Mouse (Mus musculus) liver, embryonic 14.5 days (tissue): Measurements from ENCODE around the gene Sycn. TPM values are rescaled to one million over a fixed set of nuclear protein-coding genes. Genes with fewer than 3 reads are reported as not detected.
A peak's percentile ranks its signal among the peaks of the same experiment; 100 is the strongest.
"Not testable (repeated sequence)": the region's sequence is repeated elsewhere in the genome, so short reads cannot be mapped to it uniquely, and the experiment has no call there.

Experiments used
- ATAC-seq: fragments of 200-750 bp; cut with Nextera tagmentation; 2 replicates; pipeline ENCODE4 v1.8.0; 2017; ENCODE audit warnings: moderate number of reproducible peaks, mild to moderate bottlenecking, moderate library complexity; ENCODE audit not compliant: insufficient read depth
- DNase-seq, 3 experiments: peaks; one replicate each; pipeline ENCODE4 v3.0.0-alpha.2; 2012 to 2013; ENCODE audit warnings: low read depth in 3 of 3, low spot score in 3 of 3
- H3K27ac ChIP-seq: fragments of 300-500 bp; sonication (generic); 2 replicates; pipeline ENCODE4 v1.5.1; 2014; ENCODE audit warnings: moderate library complexity, mild to moderate bottlenecking, control low read depth, inconsistent platforms
- H3K27me3 ChIP-seq: fragments of 300-500 bp; sonication (generic); 2 replicates; pipeline ENCODE4 v1.6.1; 2014; ENCODE audit warnings: mild to moderate bottlenecking, low read length, moderate library complexity; ENCODE audit not compliant: control insufficient read depth, insufficient read depth
- H3K36me3 ChIP-seq: fragments of 300-500 bp; sonication (generic); replicated peaks from 2 replicates; pipeline ENCODE4 v1.6.1; 2014; ENCODE audit warnings: low read depth; ENCODE audit not compliant: control insufficient read depth, insufficient read depth
- H3K4me1 ChIP-seq, 2 experiments: fragments of 200-500 bp in 1 of 2; fragments of 300-500 bp in 1 of 2; sonication (generic) in 1 of 2; replicated peaks; 2 replicates each; pipeline ENCODE4 v1.6.1; 2012 to 2014; ENCODE audit warnings: antibody characterized with exemption in 1 of 2, inconsistent platforms in 1 of 2, low read length in 1 of 2; ENCODE audit not compliant: control insufficient read depth in 2 of 2, insufficient read depth in 2 of 2
- H3K4me2 ChIP-seq: fragments of 300-500 bp; sonication (generic); 2 replicates; pipeline ENCODE4 v1.6.1; 2014; ENCODE audit warnings: low read depth, mild to moderate bottlenecking, control low read depth, moderate library complexity
- H3K4me3 ChIP-seq, 2 experiments: fragments of 200-500 bp in 1 of 2; fragments of 300-500 bp in 1 of 2; sonication (generic) in 1 of 2; 2 replicates each; pipeline ENCODE4 v1.5.1; 2012 to 2014; ENCODE audit warnings: low read depth in 2 of 2, low read length in 2 of 2, mild to moderate bottlenecking in 2 of 2, control low read depth in 1 of 2, inconsistent platforms in 1 of 2, moderate library complexity in 1 of 2; ENCODE audit not compliant: insufficient read depth in 1 of 2
- H3K9ac ChIP-seq: fragments of 300-500 bp; sonication (generic); replicated peaks from 2 replicates; pipeline ENCODE4 v1.6.1; 2014; ENCODE audit warnings: mild to moderate bottlenecking, control low read depth, moderate library complexity
- H3K9me3 ChIP-seq: fragments of 300-500 bp; sonication (generic); 2 replicates; pipeline ENCODE4 v1.6.1; 2016; ENCODE audit warnings: low read length, mixed read lengths; ENCODE audit not compliant: control insufficient read depth
- CTCF ChIP-seq: IDR thresholded peaks from 2 replicates; pipeline ENCODE4 v1.5.1; 2016; ENCODE audit warnings: antibody characterized with exemption, low read depth, control low read depth
- EP300 ChIP-seq: IDR thresholded peaks from 2 replicates; pipeline ENCODE4 v1.6.1; 2016; ENCODE audit warnings: antibody characterized with exemption, low read depth
- WGBS: fragments of 180-500 bp; shearing (Covaris S2); extraction: QIAGEN DNeasy Blood & Tissue Kit; methylation state at CpG from one replicate; pipeline ENCODE4 v1.1.7; 2014; ENCODE audit not compliant: insufficient replicate concordance; 5-methylcytosine and 5-hydroxymethylcytosine counted together
- polyA plus RNA-seq, 2 experiments: library from polyadenylated mRNA; depleted of rRNA in 1 of 2; stranded (reverse) in 1 of 2; unstranded in 1 of 2; fragments of >200 nt; fragmentation: Nextera tagmentation in 1 of 2; extraction: Ambion mirVana in 1 of 2; gene quantifications; 2 replicates each; pipeline versions ENCODE4 v1.2.1 to v1.2.3; 2012 to 2014

The Sycn gene
- polyA plus RNA-seq, 2 experiments: not detected

DNA sequence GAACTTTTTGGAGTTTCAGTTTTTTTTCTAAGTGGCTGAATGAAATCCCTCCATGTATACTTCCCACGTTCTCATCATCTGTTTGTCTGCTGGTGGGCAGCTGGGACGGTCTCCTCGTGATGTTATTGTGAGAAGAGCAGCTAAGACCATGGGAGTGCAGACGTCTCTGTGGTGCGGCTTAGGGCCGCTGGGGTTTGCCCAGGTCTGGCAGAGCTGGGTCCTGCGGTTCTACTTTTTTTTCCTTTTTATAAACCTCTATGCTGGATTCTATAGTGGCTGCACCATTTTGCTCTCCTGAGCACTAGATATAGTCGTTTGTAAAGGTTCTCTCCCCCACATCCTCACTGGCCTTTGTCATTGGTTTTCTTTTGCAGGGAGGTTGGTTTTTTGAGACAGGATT is 29.2 kb upstream of the Sycn start:
- Histone ChIP-seq H3K27me3 (no peaks in the 10 kb centered on the region), H3K9ac (no peak overlapping the region), H3K4me3 (no peak overlapping the region), H3K9me3 (no peaks in the 10 kb centered on the region), H3K4me1 (no peaks in the 10 kb centered on the region), H3K4me2 (no peak overlapping the region), H3K36me3 (no peaks in the 10 kb centered on the region), H3K27ac (no peak overlapping the region)
- WGBS: 55% methylated on average over 8 of the region's 8 CpGs
- TF ChIP-seq CTCF (no peak), EP300 (no peak)
- ATAC-seq (no peak), DNase-seq (no peak)

DNA sequence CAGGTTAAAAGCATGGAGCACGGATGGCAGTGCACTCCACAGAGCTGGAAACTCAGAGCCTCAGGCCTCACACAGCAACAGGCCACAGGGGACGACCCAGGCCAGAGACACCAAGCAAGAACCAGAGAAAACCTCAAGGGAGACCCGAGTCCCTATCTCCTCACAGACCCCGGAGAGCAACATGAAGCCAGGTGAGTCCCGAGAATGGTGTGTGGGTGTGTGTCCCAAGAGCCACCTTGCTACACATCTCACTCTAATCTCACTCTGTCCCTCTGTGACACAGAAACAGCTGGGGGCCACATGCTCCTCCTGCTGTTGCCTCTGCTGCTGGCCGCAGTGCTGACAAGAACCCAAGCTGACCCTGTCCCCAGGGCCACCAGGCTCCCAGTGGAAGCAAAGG is 18.1 kb upstream of the Sycn start, which contains the start of gene Ifnl3:
Gene Ifnl3, plus strand, starts transcription at position 301 of the 400 bp plus-strand sequence.
- not testable (repeated sequence) for H3K9me3 ChIP-seq, H3K4me3 ChIP-seq, H3K27me3 ChIP-seq, H3K9ac ChIP-seq, H3K4me2 ChIP-seq, H3K4me1 ChIP-seq, H3K36me3 ChIP-seq, ATAC-seq, H3K27ac ChIP-seq, DNase-seq
- WGBS: 49% methylated on average over 5 of the region's 6 CpGs

GRCm38 (mm10) chr7:28527922-28528719 is 12.6 kb upstream of the Sycn start:
- Histone ChIP-seq H3K27me3 (no peaks in the 10 kb centered on the region), H3K4me1 (0 out of 4 replicates have a peak, but pooled peaks cover 0 to 3% of the 10 kb centered on the region in 2 experiments), H3K9ac (no peak overlapping the region), H3K9me3 (no peaks in the 10 kb centered on the region), H3K36me3 (no peaks in the 10 kb centered on the region), H3K4me2 (no peak overlapping the region), H3K27ac (no peak overlapping the region), H3K4me3 (no peak overlapping the region)
- TF ChIP-seq EP300: no peak
- TF ChIP-seq CTCF: peak; percentile 93
- ATAC-seq (peak; percentile 62; the same call in 1 of the 2 replicates), DNase-seq (peak; percentile 36 to 58 (median 52))
- 3% methylated on average over 19 of the region's 19 CpGs for WGBS

- Histone ChIP-seq H3K4me3 (no peak overlapping the region), H3K9me3 (no peaks in the 10 kb centered on the region), H3K9ac (no peak overlapping the region), H3K4me1 (0 out of 4 replicates have a peak, but pooled peaks cover 0 to 3% of the 10 kb centered on the region in 2 experiments), H3K27me3 (no peaks in the 10 kb centered on the region), H3K27ac (no peak overlapping the region), H3K36me3 (no peaks in the 10 kb centered on the region), H3K4me2 (no peak overlapping the region)
- no peak for DNase-seq
- WGBS: 73% methylated on average over 8 of the region's 8 CpGs
- TF ChIP-seq CTCF (no peak), EP300 (no peak)
- ATAC-seq: no peak
Measured at GRCm38 (mm10) chr7:28532005-28532404, 8.7 kb upstream of the Sycn start.

- not testable (repeated sequence) for H3K9ac ChIP-seq, H3K27ac ChIP-seq, H3K4me1 ChIP-seq, H3K9me3 ChIP-seq, H3K36me3 ChIP-seq, ATAC-seq, H3K4me3 ChIP-seq, H3K27me3 ChIP-seq, DNase-seq, H3K4me2 ChIP-seq
- 63% methylated on average over 6 of the region's 6 CpGs for WGBS
Measured at GRCm38 (mm10) chr7:28538886-28539285, 1.8 kb upstream of the Sycn start.
